Mouse (Mus musculus): Measurements from ENCODE around the gene Hs3st4.
A peak's percentile ranks its signal among the peaks of the same experiment; 100 is the strongest.

Hs3st4 gene

GRCm38 (mm10) chr7:123982461-123983038, at the start of gene Hs3st4:
Gene Hs3st4, plus strand, starts transcription at chr7:123982869.
- DNase-seq (ENCODE audit: low read depth, low spot score), result no peak

- peak; percentile 17 for DNase-seq (ENCODE audit: low read depth, low spot score)
These were observed 35.8 kb upstream of the Hs3st4 start for GRCm38 (mm10) chr7:123946836-123947235.

GRCm38 (mm10) chr7:123963021-123963420, 19.6 kb upstream of the Hs3st4 start:
- no peak for DNase-seq (ENCODE audit: low read depth, low spot score)

- no peak for DNase-seq (ENCODE audit: low read depth, low spot score)
These were observed 18.0 kb upstream of the Hs3st4 start for GRCm38 (mm10) chr7:123964559-123965142.

GRCm38 (mm10) chr7:123965515-123965914, 17.2 kb upstream of the Hs3st4 start:
- no peak for DNase-seq (ENCODE audit: low read depth, low spot score)

- no peak for DNase-seq (ENCODE audit: low read depth, low spot score)
These were observed 7.2 kb upstream of the Hs3st4 start for GRCm38 (mm10) chr7:123975441-123975840.

- no peak for DNase-seq (ENCODE audit: low read depth, low spot score)
These were observed 1.2 kb upstream of the Hs3st4 start for GRCm38 (mm10) chr7:123981435-123981834.

GRCm38 (mm10) chr7:123982010-123982409, 659 bp upstream of the Hs3st4 start:
- DNase-seq (ENCODE audit: low read depth, low spot score), result no peak

- no peak for DNase-seq (ENCODE audit: low read depth, low spot score)
These were observed 743 bp downstream of the Hs3st4 start for GRCm38 (mm10) chr7:123983177-123984046.

- DNase-seq (ENCODE audit: low read depth, low spot score), result no peak
These were observed 9.5 kb downstream of the Hs3st4 start for GRCm38 (mm10) chr7:123992121-123992520.

- DNase-seq (ENCODE audit: low read depth, low spot score), result no peak
These were observed 14.6 kb downstream of the Hs3st4 start for GRCm38 (mm10) chr7:123997266-123997665.

- DNase-seq (ENCODE audit: low read depth, low spot score), result peak; percentile 68
These were observed 15.9 kb downstream of the Hs3st4 start for GRCm38 (mm10) chr7:123998601-123999000.

GRCm38 (mm10) chr7:124026908-124027307, 44.2 kb downstream of the Hs3st4 start:
- DNase-seq (ENCODE audit: low read depth, low spot score), result no peak

- DNase-seq (ENCODE audit: low read depth, low spot score), result no peak
These were observed 49.6 kb downstream of the Hs3st4 start for GRCm38 (mm10) chr7:124032236-124032635.

GRCm38 (mm10) chr7:124033332-124033731, 50.7 kb downstream of the Hs3st4 start:
- no peak for DNase-seq (ENCODE audit: low read depth, low spot score)

GRCm38 (mm10) chr7:124037281-124037700, 54.6 kb downstream of the Hs3st4 start:
- DNase-seq (ENCODE audit: low read depth, low spot score), result no peak

GRCm38 (mm10) chr7:124039142-124039541, 56.5 kb downstream of the Hs3st4 start:
- DNase-seq (ENCODE audit: low read depth, low spot score), result no peak

GRCm38 (mm10) chr7:124047382-124047781, 64.7 kb downstream of the Hs3st4 start:
- no peak for DNase-seq (ENCODE audit: low read depth, low spot score)

- DNase-seq (ENCODE audit: low read depth, low spot score), result no peak
These were observed 66.3 kb downstream of the Hs3st4 start for GRCm38 (mm10) chr7:124048971-124049370.

- DNase-seq (ENCODE audit: low read depth, low spot score), result no peak
These were observed 67.8 kb downstream of the Hs3st4 start for GRCm38 (mm10) chr7:124050421-124050820.

- no peak for DNase-seq (ENCODE audit: low read depth, low spot score)
These were observed 101.1 kb downstream of the Hs3st4 start for GRCm38 (mm10) chr7:124083741-124084140.

GRCm38 (mm10) chr7:124129019-124129418, 146.3 kb downstream of the Hs3st4 start:
- no peak for DNase-seq (ENCODE audit: low read depth, low spot score)

GRCm38 (mm10) chr7:124131312-124131711, 148.6 kb downstream of the Hs3st4 start:
- peak; percentile 70 for DNase-seq (ENCODE audit: low read depth, low spot score)

All from telencephalon, adult 2 months (tissue).